Mouse (Mus musculus) left cerebral cortex, adult 8-10 months (tissue): Measurements from ENCODE around the gene Atp6ap1. TPM values are rescaled to one million over a fixed set of nuclear protein-coding genes. Genes with fewer than 3 reads are reported as not detected.
A peak's percentile ranks its signal among the peaks of the same experiment; 100 is the strongest.

Source experiments
- DNase-seq, 2 experiments: peaks; one replicate each; pipeline ENCODE4 v3.0.0; 2022; ENCODE audit warnings: low spot score in 2 of 2
- total RNA-seq, 4 experiments: library from RNA; stranded (reverse); gene quantifications; 2 replicates each; pipeline ENCODE4 v1.2.4; 2022

The Atp6ap1 gene
- total RNA-seq, result 100 to 1,000 TPM; 362 to 373 (median 369) TPM

DNA sequence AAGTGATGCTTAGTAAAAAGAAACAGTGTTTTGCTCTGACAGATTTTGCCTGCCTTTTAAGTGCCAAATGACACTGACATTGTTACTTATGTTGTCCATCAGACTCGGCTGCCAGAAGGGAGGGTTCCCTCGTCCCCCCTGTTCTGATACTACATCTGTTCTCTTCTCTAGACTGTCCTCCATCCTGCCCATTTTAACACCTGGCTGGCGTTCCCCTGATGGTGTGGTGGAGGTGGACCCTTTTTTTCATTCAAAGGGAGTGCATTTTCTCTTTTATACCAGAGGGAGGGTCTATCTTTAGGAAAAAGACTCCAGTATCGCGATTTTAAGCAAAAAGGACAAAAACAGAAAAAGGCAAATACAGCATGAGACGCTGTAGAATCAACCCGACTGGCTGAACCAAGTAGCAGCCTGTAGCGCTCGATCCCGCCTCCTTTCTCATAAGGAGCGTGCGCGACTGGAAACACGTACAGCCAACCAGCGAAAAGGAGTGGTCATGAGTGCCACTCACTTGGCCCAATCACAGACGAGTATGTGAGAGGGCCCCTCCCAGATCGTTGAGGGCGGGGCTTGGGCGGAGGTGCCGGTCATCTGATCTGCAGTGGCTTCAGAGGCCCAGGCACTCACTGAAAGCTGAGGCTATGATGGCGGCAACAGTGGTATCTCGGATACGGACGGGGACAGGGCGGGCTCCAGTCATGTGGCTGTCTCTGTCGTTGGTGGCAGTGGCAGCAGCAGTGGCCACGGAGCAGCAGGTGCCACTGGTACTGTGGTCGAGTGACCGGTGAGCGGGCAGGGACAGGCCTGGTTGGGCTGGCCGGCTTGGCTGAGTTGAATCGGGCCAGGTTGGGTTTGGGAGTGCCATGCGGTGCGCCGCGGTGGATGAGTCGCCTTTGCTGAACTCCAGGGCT, at the start of gene Atp6ap1:
Gene Atp6ap1, plus strand, starts transcription at position 560 of the 911 bp plus-strand sequence.
- DNase-seq, result peak; percentile 88 to 94

GRCm38 (mm10) chrX:74248651-74249050, 48.2 kb upstream of the Atp6ap1 start:
- DNase-seq, result no peak

GRCm38 (mm10) chrX:74249615-74250014, 47.3 kb upstream of the Atp6ap1 start, which contains the start of gene Flna:
Gene Flna, minus strand, starts transcription at chrX:74249820.
- peak; percentile 36 to 54 for DNase-seq

DNA sequence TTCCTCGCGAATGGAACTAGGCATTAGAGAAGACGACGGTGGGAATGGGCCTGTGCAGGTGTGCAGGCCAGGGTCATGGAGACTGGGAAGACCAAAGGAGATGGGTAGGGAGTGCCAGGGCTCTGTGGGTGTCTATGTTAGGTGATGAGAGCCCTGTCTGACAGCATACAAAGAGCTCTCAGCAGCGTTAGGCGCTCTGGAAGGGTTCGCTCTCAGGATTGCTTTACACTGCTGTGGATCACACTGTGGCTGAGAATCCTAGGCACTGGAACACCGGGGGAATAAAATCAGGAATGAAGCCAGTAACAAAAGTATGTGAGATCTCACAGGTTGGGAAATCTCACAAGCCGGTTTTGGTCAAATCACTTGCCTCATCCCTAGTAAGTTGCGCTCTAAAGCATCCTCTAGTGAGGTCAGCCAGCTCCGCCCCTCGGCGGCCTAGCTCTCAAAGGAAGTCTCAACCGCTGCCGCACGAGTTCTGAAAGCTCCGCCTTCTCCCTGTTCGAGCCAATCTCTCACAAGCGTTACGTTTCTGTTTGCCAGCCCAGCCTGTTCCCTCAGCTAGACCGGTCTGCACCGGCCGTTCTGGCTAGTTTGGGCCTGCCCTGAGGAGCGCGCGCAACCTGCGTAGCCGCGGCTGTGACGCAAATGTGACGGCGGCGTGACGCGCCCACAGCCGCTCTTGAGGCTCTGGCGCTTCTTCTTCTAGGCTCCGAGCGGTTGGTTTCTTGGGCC, 42.6 kb upstream of the Atp6ap1 start, which contains the start of gene Emd:
Gene Emd, plus strand, starts transcription at position 535 of the 735 bp plus-strand sequence.
- peak; percentile 66 to 92 for DNase-seq

- DNase-seq, result no peak
These were observed 41.9 kb upstream of the Atp6ap1 start for GRCm38 (mm10) chrX:74254888-74255565.

- no peak for DNase-seq
These were observed 39.2 kb upstream of the Atp6ap1 start for GRCm38 (mm10) chrX:74257746-74258145.

- no peak for DNase-seq
These were observed 27.2 kb upstream of the Atp6ap1 start for GRCm38 (mm10) chrX:74269736-74270061.

- DNase-seq, result peak; percentile 68 to 95
These were observed 26.6 kb upstream of the Atp6ap1 start, which contains the start of gene Rpl10 for GRCm38 (mm10) chrX:74270062-74270901. Gene Rpl10, plus strand, starts transcription at chrX:74270812.

GRCm38 (mm10) chrX:74270902-74271551, 25.9 kb upstream of the Atp6ap1 start:
- DNase-seq, result peak in 1 of 2 experiments; percentile 12

GRCm38 (mm10) chrX:74273422-74274322, 23.2 kb upstream of the Atp6ap1 start:
- DNase-seq, result no peak

GRCm38 (mm10) chrX:74277916-74278315, 19.0 kb upstream of the Atp6ap1 start:
- no peak for DNase-seq

DNA sequence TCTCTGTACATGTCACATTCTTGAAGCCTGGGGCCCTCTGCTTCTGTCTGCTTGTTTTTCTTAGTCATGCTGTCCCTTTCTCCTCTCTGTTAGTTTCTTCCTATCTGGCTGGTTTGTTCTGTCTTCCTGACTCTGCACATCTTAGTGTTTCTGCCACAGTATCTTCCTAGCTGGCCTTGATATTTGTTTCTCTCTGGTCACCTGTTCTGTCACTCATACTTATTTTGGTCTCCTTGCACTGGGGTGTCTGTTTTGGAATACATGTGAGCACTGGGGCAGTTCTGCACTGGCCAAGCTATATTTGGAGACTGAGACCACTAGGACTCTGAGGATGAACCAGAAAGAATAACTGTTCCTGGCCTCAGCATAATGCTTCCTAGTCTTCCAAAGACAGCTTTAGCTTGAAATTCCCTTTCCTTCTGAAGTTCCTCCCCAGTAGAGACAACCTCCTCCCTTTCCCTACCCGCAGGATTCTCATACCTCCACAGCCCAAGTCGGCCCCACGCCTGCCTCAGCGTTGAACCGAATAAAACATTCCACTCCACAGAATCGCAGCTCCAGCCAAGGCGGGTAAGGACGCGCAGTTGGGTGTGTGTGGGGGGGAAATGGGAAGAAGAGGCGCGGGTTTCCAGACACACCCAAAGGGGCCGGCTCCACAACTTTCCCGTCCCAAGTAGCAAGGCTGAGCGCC, 15.7 kb upstream of the Atp6ap1 start:
- no peak for DNase-seq

GRCm38 (mm10) chrX:74281732-74282394, 15.0 kb upstream of the Atp6ap1 start, which contains the start of the genes Taz and Dnase1l1:
Gene Taz, plus strand, starts transcription at chrX:74281912.
Gene Dnase1l1, minus strand, starts transcription at chrX:74282337.
- DNase-seq, result peak in 1 of 2 experiments; percentile 75

DNA sequence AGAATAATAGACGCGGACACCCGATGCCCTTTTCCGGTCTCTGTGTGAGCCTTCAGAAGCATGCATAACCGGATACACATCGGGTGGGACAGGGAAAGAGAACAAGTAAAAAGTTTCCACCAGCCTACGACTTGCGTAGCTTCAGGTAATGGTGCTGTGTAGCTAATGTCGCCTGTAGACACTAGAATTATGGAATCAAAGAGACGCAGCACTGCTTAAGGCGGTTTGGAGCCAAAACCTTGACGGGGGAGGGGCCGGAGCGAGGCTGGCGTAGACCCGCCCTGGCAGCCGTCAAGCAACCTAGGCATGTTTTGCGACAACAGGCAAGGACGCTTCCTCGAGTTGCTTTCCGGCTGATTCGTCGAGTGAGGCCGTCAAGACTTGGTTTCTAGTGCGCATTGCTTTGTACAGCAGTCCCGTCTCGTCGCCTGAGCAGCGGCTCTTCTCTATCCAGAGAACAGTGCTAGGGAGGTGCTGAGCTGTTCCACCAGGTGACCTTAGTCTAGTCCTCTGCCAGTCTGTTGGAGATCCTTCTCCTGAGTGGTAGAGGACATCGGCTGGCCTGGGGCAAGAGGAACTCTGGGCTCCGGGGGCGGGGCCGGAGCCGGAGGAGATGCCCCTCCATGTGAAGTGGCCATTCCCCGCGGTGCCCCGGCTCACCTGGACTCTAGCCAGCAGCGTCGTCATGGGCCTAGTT, 14.4 kb upstream of the Atp6ap1 start:
- DNase-seq, result peak; percentile 72 to 83

DNA sequence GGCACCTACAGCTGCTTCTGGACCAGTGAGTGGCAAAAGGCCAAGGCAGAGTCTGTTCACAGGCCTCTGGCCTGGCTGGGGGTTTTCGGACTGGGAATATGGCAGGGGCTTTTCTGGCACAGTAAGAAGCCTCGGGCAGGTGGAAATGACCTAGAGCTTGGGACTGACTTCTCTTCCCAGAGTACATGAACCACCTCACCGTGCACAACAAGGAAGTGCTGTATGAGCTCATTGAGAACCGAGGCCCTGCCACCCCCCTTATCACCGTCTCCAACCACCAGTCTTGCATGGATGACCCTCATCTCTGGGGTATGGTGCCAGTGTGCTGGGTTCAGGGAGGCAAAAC, 13.8 kb upstream of the Atp6ap1 start:
- no peak for DNase-seq

DNA sequence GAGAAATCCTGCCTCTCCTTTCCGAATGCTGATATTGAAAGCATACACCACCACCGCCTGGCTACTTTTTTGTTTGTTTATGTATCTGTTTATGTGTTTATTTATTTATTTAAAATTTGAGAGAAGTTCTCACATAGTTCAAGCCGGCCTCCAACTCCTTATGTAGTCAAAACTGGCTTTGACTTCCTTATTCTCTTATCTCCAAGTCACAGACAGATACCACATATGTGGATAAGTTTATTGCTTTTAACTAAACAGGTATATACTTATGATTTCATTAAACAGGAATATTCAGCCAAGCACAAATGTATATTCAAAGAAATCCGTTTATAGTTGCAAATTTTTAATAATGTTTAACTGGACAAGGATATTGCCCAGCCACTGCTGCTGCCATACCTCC, 3.5 kb upstream of the Atp6ap1 start:
- no peak for DNase-seq

DNA sequence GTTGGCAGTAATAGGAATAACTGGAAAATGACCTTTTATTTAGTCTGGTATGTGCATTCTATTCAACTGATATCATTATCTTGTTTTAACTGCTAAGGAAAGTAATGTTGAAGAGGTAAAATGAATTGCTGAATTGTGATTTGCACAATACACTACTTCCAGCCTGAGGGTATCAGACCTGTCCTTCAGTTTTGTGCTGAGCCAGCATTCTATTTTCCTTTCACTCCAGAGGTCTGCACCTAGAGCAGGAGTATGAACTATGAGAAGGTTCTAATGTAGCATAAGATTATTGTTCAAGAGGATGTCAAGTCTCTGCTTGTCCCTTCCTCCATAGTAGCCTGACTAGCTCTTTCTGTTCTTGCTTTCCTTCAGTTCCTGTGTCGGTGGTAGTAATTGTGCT, 1.5 kb downstream of the Atp6ap1 start:
- no peak for DNase-seq
